Mouse (Mus musculus) kidney, postnatal 25 days (tissue): ENCODE data around the gene Pglyrp4.
"Not testable (repeated sequence)": the region's sequence is repeated elsewhere in the genome, so short reads cannot be mapped to it uniquely, and the experiment has no call there.

Experiments used
- DNase-seq, 2 experiments: peaks; one replicate each; pipeline ENCODE4 v3.0.0; 2021; ENCODE audit warnings: mixed read lengths in 2 of 2

The Pglyrp4 gene

DNA sequence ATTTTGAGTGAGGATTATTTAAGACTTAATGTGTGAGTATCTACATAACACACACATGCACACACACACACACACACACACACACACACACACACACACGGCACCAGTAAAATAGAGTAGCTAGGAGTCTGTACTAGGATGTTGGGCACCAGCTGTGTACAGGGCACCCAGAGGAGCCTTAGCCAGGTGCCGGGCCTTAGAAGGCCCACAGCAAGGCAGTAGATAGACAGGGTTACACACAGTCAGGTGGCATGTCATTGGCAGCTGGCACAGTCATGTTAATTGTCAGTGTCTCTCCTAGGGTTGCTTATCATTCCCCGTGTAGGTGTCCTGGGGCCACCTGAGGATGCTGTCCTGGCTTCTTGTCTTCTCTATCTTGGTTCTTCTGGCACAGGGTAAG lies at the start of gene Pglyrp4:
Pglyrp4 (plus strand) TSS at position 301 of the 400 bp plus-strand sequence.
- DNase-seq = no peak

- DNase-seq = no peak
These were observed 48.0 kb upstream of the Pglyrp4 start for GRCm38 (mm10) chr3:90678656-90679055.

- no peak for DNase-seq
These were observed 42.8 kb upstream of the Pglyrp4 start for GRCm38 (mm10) chr3:90683929-90684328.

GRCm38 (mm10) chr3:90686835-90687234 lies 39.9 kb upstream of the Pglyrp4 start:
- DNase-seq = no peak

- DNase-seq = no peak
These were observed 33.2 kb upstream of the Pglyrp4 start for GRCm38 (mm10) chr3:90693496-90693895.

- no peak for DNase-seq
These were observed 31.1 kb upstream of the Pglyrp4 start, which contains the start of gene S100a9 for GRCm38 (mm10) chr3:90695613-90696012. Gene S100a9 (minus strand): TSS chr3:90695721.

DNA sequence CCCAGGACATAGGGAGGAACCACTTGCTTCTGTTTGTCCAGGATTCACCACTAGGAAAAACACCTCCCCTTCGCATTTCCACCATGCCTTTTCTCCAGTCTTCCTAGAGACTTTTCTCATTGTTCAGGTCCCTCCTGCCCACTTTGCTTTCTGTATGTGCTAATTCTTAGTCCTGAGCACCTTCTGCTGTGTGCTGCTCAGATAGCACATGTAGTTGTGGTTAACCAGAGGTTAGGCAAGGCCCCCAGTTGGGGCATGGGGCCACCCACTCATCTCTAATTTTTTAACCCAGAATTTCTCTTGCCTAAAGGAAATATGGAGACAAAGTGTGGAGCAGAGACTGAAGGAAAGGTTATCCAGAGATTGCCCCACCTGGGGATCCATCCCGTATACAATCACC lies 24.5 kb upstream of the Pglyrp4 start:
- DNase-seq = no peak

DNA sequence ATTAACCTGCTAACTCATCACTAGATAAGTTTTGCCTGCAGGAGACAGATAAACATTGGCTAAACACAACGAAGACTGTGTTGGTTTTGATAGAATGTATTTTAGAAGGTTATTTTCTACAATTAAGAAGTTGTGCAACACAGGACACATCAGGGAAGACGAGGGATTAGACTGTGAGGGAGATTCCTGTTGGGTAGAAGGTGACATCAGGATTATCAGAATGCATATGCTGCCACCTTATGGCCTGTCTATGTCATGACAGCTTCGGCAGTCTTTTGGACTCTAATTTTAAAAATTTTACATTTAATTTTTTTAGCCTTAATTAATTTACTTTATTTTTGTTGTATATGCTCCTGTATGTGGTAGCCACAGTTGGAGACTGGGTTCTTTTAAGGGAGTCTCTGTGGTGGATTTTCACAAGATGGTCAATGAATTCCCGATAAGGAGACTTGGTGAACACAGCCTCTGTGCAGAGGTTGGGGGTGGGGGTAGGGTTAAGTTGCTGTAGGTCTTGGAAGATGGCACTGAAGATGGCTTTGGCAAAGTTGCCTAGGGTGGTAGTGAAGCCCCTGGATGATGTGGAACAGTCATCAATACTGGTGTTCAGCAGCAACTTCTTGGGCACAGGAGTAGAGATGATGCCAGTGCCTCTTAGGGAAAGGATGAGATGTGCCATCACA lies 18.0 kb upstream of the Pglyrp4 start:
- peak in 1 of 2 experiments; percentile 6 for DNase-seq

GRCm38 (mm10) chr3:90709591-90710460 lies 16.9 kb upstream of the Pglyrp4 start:
- peak; percentile 85 to 95 for DNase-seq

DNA sequence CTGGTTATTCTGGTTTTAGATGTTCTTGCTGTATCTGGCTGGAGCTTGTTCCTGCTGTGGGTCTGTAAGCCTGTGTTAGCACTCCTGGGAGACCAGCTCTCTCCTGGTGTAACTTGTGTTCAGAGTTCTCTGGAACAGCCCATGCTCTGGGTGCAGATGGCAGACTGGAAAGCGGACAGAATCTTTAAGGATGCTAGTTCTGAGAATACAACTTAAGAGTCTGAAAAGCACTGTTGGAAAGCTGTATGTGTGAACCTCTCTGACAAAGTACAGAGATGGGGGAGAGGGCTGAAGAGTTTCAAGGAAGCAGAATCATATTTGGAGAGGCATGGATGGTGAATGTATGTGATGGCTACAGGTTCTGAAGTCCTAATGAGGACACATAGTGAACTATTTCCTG lies 23.0 kb downstream of the Pglyrp4 start:
- no peak for DNase-seq

- not testable (repeated sequence) for DNase-seq
These were observed 51.1 kb downstream of the Pglyrp4 start, which contains the start of gene Gm5849 for GRCm38 (mm10) chr3:90777776-90778175. Gene Gm5849 (minus strand): TSS chr3:90777876.
